Mouse (Mus musculus) testis, adult 2 months (tissue): Measurements from ENCODE around the gene Pnck. TPM values are rescaled to one million over a fixed set of nuclear protein-coding genes. Genes with fewer than 3 reads are reported as not detected.

ENCODE experiments used
- H3K27ac ChIP-seq: fragments of 200-500 bp; 2 replicates; pipeline ENCODE4 v1.5.1; 2012; ENCODE audit warnings: low read depth, low read length; ENCODE audit not compliant: control insufficient read depth, insufficient read depth
- H3K27me3 ChIP-seq: fragments of 200-500 bp; 2 replicates; pipeline ENCODE4 v1.6.1; 2012; ENCODE audit warnings: mild to moderate bottlenecking, low read length, moderate library complexity; ENCODE audit not compliant: control insufficient read depth, insufficient read depth
- H3K36me3 ChIP-seq: fragments of 200-500 bp; 2 replicates; pipeline ENCODE4 v1.6.1; 2012; ENCODE audit warnings: mild to moderate bottlenecking, low read length; ENCODE audit not compliant: control insufficient read depth, insufficient read depth
- H3K4me1 ChIP-seq: fragments of 200-500 bp; 2 replicates; pipeline ENCODE4 v1.6.1; 2012; ENCODE audit warnings: low read length; ENCODE audit not compliant: control insufficient read depth, insufficient read depth
- H3K4me3 ChIP-seq: fragments of 200-500 bp; 2 replicates; pipeline ENCODE4 v1.5.1; 2012; ENCODE audit warnings: low read depth, mild to moderate bottlenecking, low read length, moderate library complexity, mixed read lengths; ENCODE audit not compliant: control insufficient read depth
- CTCF ChIP-seq: fragments of 200-500 bp; IDR thresholded peaks from 2 replicates; pipeline ENCODE4 v1.5.1; 2012; ENCODE audit warnings: low read depth, mild to moderate bottlenecking, inconsistent platforms, low read length, moderate library complexity; ENCODE audit not compliant: control insufficient read depth, insufficient read depth, insufficient replicate concordance
- POLR2A ChIP-seq: fragments of 200-500 bp; IDR thresholded peaks from 2 replicates; pipeline ENCODE4 v1.6.1; 2012; ENCODE audit warnings: low read depth, mild to moderate bottlenecking, inconsistent platforms, low read length, moderate library complexity; ENCODE audit not compliant: control insufficient read depth
- polyA plus RNA-seq: library from polyadenylated mRNA; depleted of rRNA; stranded (reverse); fragments of >200 nt; gene quantifications from 2 replicates; pipeline ENCODE4 v1.2.3, GENCODE M21; 2012

Pnck gene
- polyA plus RNA-seq, 1 experiment = 4.0 TPM

GRCm38 (mm10) chrX:73675231-73675630, 15.3 kb upstream of the Pnck start:
- TF ChIP-seq POLR2A (no peak), CTCF (no peak)
- Histone ChIP-seq H3K27ac (no peak overlapping the region), H3K27me3 (no peaks in the 10 kb centered on the region), H3K4me3 (peak overlapping the region; percentile 8; the same call in 1 of the 2 replicates), H3K36me3 (no peaks in the 10 kb centered on the region), H3K4me1 (peaks cover 8% of the 10 kb centered on the region)

- H3K36me3 ChIP-seq = no peaks in the 10 kb centered on the region
- TF ChIP-seq CTCF (no peak), POLR2A (no peak)
- peaks cover 8% of the 10 kb centered on the region for H3K4me1 ChIP-seq
- H3K27ac ChIP-seq = no peak overlapping the region
- peak overlapping the region; percentile 80 for H3K4me3 ChIP-seq
- H3K27me3 ChIP-seq = no peaks in the 10 kb centered on the region
Measured at GRCm38 (mm10) chrX:73673968-73674661, 14.2 kb upstream of the Pnck start.

GRCm38 (mm10) chrX:73673619-73673967, 13.7 kb upstream of the Pnck start:
- H3K4me3 ChIP-seq = peak overlapping the region; percentile 80
- no peaks in the 10 kb centered on the region for H3K36me3 ChIP-seq
- no peak overlapping the region for H3K27ac ChIP-seq
- no peaks in the 10 kb centered on the region for H3K27me3 ChIP-seq
- TF ChIP-seq CTCF (no peak), POLR2A (no peak)
- peaks cover 8% of the 10 kb centered on the region for H3K4me1 ChIP-seq

- no peak for TF ChIP-seq CTCF
- TF ChIP-seq POLR2A = no peak
- Histone ChIP-seq H3K4me1 (peaks cover 8% of the 10 kb centered on the region), H3K4me3 (peak within 1 kb of the TSS; percentile 80), H3K27me3 (no peaks in the 10 kb centered on the region), H3K27ac (peak within 1 kb of the TSS; percentile 25; the same call in 1 of the 2 replicates), H3K36me3 (no peaks in the 10 kb centered on the region)
Measured at GRCm38 (mm10) chrX:73672879-73673618, 13.1 kb upstream of the Pnck start, which contains the start of gene Slc6a8. TSS of gene Slc6a8 (plus strand) at chrX:73673150.

GRCm38 (mm10) chrX:73672031-73672431, 12.1 kb upstream of the Pnck start:
- Histone ChIP-seq H3K4me3 (no peak overlapping the region), H3K27ac (no peak overlapping the region), H3K4me1 (peaks cover 8% of the 10 kb centered on the region), H3K36me3 (no peaks in the 10 kb centered on the region), H3K27me3 (no peaks in the 10 kb centered on the region)
- no peak; the same call in 1 of the 2 replicates for TF ChIP-seq CTCF
- no peak for TF ChIP-seq POLR2A

- TF ChIP-seq POLR2A = no peak
- no peak for TF ChIP-seq CTCF
- Histone ChIP-seq H3K27ac (no peak overlapping the region), H3K36me3 (no peaks in the 10 kb centered on the region), H3K27me3 (no peaks in the 10 kb centered on the region), H3K4me3 (no peak overlapping the region), H3K4me1 (peaks cover 4% of the 10 kb centered on the region; the same call in 1 of the 2 replicates)
Measured at GRCm38 (mm10) chrX:73663143-73663542, 3.2 kb upstream of the Pnck start.

GRCm38 (mm10) chrX:73660284-73660665, 358 bp upstream of the Pnck start:
- Histone ChIP-seq H3K4me1 (peaks cover 4% of the 10 kb centered on the region; the same call in 1 of the 2 replicates), H3K36me3 (no peaks in the 10 kb centered on the region), H3K27me3 (no peaks in the 10 kb centered on the region), H3K27ac (peak overlapping the region; percentile 12; the same call in 1 of the 2 replicates), H3K4me3 (peak overlapping the region; percentile 24; the same call in 1 of the 2 replicates)
- TF ChIP-seq POLR2A = no peak
- TF ChIP-seq CTCF = no peak
